Mouse (Mus musculus) leukemia stem cell, adult 10-12 weeks (primary cell): ENCODE data around the gene Vmn2r15. TPM values are rescaled to one million over a fixed set of nuclear protein-coding genes. Genes with fewer than 3 reads are reported as not detected.

Experiments
- polyA plus RNA-seq: library from polyadenylated mRNA; stranded (reverse); fragments of >175 nt; gene quantifications from 2 replicates; pipeline ENCODE4 v1.2.3, GENCODE M21; 2012; ENCODE audit warnings: low replicate concordance

Gene Vmn2r15
- not detected in 2 replicates for polyA plus RNA-seq

GRCm38 (mm10) chr5:109297544-109297943 lies at the start of gene Vmn2r15:
TSS of gene Vmn2r15 (minus strand) at chr5:109297644.

GRCm38 (mm10) chr5:109329862-109330261 lies 32.4 kb upstream of the Vmn2r15 start, which contains the start of gene Vmn2r16:
TSS of gene Vmn2r16 (plus strand) at chr5:109330162.

Other genes starting within 250 kb of the Vmn2r15 start
- not detected in 2 replicates for gene Vmn2r11, start 238.1 kb downstream of the Vmn2r15 start, polyA plus RNA-seq
- not detected in 2 replicates for gene Vmn2r12, start 199.7 kb downstream of the Vmn2r15 start, polyA plus RNA-seq
- not detected in 2 replicates for gene Vmn2r13, start 105.4 kb downstream of the Vmn2r15 start, polyA plus RNA-seq
- not detected in 2 replicates for gene Vmn2r14, start 72.9 kb downstream of the Vmn2r15 start, polyA plus RNA-seq
- gene Vmn2r16, start 32.5 kb upstream of the Vmn2r15 start, polyA plus RNA-seq: not detected in 2 replicates
- gene Vmn2r17, start 122.0 kb upstream of the Vmn2r15 start, polyA plus RNA-seq: not detected in 2 replicates